Mouse (Mus musculus) megakaryocyte, embryonic 14.5 days (primary cell): ENCODE data around the gene Celsr2. TPM values are rescaled to one million over a fixed set of nuclear protein-coding genes. Genes with fewer than 3 reads are reported as not detected.

Source experiments
- H3K27me3 ChIP-seq: replicated peaks from 2 replicates; pipeline ENCODE3; 2012; ENCODE audit warnings: inconsistent platforms
- H3K36me3 ChIP-seq: replicated peaks from 2 replicates; pipeline ENCODE3; 2012; ENCODE audit warnings: low read length, inconsistent platforms, mixed read lengths
- H3K4me1 ChIP-seq: 2 replicates; pipeline ENCODE4 v1.6.1; 2012; ENCODE audit warnings: inconsistent platforms
- H3K4me3 ChIP-seq: replicated peaks from 2 replicates; pipeline ENCODE3; 2012; ENCODE audit warnings: moderate library complexity, mild to moderate bottlenecking, inconsistent platforms
- H3K9me3 ChIP-seq: 2 replicates; pipeline ENCODE4 v1.6.1; 2012; ENCODE audit warnings: inconsistent platforms
- FLI1 ChIP-seq: IDR thresholded peaks from 2 replicates; pipeline ENCODE4 v1.6.1; 2012; ENCODE audit warnings: low read length, inconsistent platforms, mixed read lengths
- GATA1 ChIP-seq: IDR thresholded peaks from 3 replicates; pipeline ENCODE4 v1.6.1; 2012; ENCODE audit warnings: mixed read lengths, low read length, inconsistent platforms, borderline replicate concordance
- polyA plus RNA-seq: library from polyadenylated mRNA; stranded (reverse); fragments of >175 nt; gene quantifications from 2 replicates; pipeline ENCODE4 v1.2.3, GENCODE M21; 2012; ENCODE audit warnings: low replicate concordance; ENCODE audit not compliant: insufficient read depth

The Celsr2 gene
- polyA plus RNA-seq, 1 experiment: 7.8 TPM

DNA sequence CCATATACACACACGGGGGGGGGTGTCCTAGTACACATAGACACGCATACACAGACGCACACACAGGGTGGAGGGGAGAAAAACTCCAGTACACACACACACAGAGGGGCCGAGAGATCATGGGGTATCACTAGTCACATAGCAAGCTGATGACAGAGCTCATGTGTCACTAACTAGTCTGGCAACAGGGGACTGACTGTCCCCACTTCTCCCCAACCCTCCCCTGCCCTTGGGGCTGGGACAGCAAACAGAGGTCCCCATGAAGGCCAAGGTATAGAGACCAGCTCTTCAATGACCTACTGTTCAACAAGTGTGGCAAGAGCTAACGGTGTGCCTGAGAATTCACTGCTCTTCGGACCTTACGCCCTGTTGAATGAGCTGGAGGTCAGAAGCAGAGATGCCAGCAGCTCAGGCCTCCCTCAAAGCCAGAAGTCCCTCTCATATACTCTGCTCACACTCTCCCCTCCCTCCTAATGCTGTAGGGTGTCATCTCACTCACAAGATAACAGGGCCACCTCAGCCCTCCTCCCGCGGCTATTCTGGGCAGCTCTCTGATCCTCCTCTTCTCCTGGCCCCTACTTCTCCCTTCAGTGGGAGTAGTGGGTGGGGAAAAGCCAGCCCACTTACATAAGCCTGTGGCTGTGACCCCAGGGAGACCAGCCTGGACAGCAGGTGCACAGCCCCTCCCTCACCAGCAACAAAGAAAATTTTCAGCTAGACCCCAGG is 50.9 kb downstream of the Celsr2 start, which contains the start of gene Mybphl:
Gene Mybphl, plus strand, starts transcription at position 642 of the 726 bp plus-strand sequence.
- H3K9me3 ChIP-seq: no peaks in the 10 kb centered on the region
- peaks cover 60% of the 10 kb centered on the region for H3K4me1 ChIP-seq
- H3K27me3 ChIP-seq: peaks cover 20% of the 10 kb centered on the region
- H3K36me3 ChIP-seq: peaks cover 13% of the 10 kb centered on the region
- no peak for TF ChIP-seq FLI1
- no peak for TF ChIP-seq GATA1
- H3K4me3 ChIP-seq: peak within 1 kb of the TSS; percentile 47

DNA sequence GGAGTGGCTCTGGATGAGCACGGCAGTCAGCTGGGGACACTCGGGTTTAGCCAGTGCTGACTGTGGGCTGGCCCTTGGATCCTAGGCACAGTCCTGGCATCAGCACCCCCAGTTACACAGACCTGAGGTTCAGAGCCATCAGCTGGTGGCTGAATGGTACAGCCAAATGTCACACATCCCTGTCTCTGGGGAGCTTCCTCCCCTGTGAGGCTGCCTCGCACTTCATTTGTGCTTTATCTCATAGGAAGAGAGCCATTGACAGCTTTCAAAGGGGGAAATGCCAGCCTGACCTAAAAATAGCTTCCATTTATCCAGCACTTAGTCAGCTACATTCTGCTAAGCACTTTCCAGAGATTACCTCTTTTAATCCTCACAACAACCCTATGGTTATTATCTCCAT is 51.7 kb downstream of the Celsr2 start:
- Histone ChIP-seq H3K4me3 (peak overlapping the region; percentile 59), H3K27me3 (peaks cover 16% of the 10 kb centered on the region), H3K4me1 (peaks cover 52% of the 10 kb centered on the region), H3K36me3 (peaks cover 17% of the 10 kb centered on the region), H3K9me3 (no peaks in the 10 kb centered on the region)
- TF ChIP-seq GATA1: no peak
- no peak for TF ChIP-seq FLI1

DNA sequence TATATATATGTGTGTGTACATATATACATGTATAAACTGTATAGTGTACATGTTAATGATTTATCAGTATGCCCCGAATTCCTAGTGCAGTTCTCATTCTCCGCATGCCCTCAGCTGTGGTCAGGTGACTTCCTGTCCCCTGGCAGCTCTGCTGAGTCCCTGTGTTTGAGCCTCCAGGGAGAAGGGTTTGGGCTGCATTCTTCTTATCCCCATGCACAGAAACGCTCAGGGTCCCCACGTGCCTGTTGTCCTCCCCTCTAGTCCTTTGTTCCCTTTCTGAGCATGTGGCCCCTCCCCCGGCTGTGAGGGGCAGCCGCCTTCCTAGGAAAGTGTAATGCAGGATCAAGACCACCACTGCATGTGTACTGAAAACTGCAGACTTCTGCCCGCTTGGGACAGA is 54.5 kb downstream of the Celsr2 start:
- peaks cover 3% of the 10 kb centered on the region for H3K27me3 ChIP-seq
- no peak for TF ChIP-seq FLI1
- H3K9me3 ChIP-seq: no peaks in the 10 kb centered on the region
- H3K4me3 ChIP-seq: no peak overlapping the region
- H3K36me3 ChIP-seq: peaks cover 45% of the 10 kb centered on the region
- H3K4me1 ChIP-seq: peaks cover 47% of the 10 kb centered on the region

DNA sequence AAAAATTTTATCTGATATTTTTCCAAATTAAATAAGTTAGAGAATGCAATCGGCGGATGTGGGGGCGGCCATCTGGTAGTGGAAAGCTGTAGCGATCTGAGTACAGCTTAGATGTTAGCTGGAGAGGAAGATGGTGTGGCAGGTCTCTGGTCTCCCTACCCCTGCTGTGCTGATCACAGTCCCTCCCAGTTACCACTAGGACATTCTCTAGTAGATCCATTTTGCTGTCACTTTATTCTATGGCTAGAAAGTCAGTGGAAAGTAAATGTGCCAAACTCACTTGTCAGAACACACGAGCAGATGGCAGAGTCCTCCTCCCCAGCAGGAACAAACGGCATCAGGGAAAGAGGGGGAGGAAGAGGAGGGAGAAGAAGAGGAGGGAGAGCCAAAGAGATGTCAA is 56.9 kb downstream of the Celsr2 start:
- TF ChIP-seq GATA1: no peak
- no peak for TF ChIP-seq FLI1
- H3K4me1 ChIP-seq: peaks cover 28% of the 10 kb centered on the region
- H3K9me3 ChIP-seq: no peaks in the 10 kb centered on the region
- peaks cover 69% of the 10 kb centered on the region for H3K36me3 ChIP-seq
- no peak overlapping the region for H3K4me3 ChIP-seq
- no peaks in the 10 kb centered on the region for H3K27me3 ChIP-seq

DNA sequence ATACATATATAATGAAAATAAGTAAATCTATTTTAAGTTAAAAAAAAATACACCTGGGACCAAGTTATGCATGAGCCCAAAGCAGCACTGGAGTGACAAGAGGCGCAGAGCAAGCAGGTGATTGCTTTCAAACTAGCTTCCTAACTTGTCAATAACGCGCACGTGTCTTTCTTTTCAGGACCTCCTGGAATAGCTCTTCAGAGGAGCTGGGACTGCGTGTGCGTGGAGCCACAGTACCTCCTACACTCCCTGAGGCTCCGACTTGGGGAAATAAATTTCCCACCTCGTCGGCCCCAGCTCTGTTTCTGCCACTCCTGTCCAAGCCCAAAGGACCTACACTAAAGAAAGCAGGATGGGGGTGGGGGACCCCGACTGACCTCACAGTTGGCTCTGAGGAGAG is 58.3 kb downstream of the Celsr2 start:
- peaks cover 81% of the 10 kb centered on the region for H3K36me3 ChIP-seq
- no peak overlapping the region for H3K4me3 ChIP-seq
- H3K9me3 ChIP-seq: no peaks in the 10 kb centered on the region
- no peaks in the 10 kb centered on the region for H3K27me3 ChIP-seq
- TF ChIP-seq GATA1 (no peak), FLI1 (no peak)
- peaks cover 20% of the 10 kb centered on the region for H3K4me1 ChIP-seq

DNA sequence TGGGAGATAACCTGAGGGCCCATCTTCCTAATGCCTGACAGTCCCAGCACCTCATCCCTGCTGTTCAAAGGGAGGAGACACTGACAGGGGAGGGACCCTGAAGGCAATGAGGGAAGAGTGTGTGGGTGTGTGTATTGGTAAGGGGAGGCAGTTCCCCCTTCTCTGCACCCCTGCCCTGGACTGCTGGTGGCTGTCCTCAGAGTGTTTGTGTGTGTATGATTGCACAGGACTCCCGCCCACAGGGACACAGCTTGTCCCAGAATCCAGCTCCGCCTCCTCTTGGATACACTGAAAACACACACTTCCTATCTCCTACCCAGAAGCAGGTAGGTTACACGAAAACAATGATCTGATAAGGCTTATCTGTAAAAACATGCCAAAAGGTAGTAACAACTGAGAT is 60.1 kb downstream of the Celsr2 start:
- Histone ChIP-seq H3K36me3 (peaks cover 92% of the 10 kb centered on the region), H3K4me1 (peaks cover 12% of the 10 kb centered on the region), H3K27me3 (peaks cover 3% of the 10 kb centered on the region), H3K4me3 (peak overlapping the region; percentile 12), H3K9me3 (no peaks in the 10 kb centered on the region)
- TF ChIP-seq GATA1 (no peak), FLI1 (no peak)

DNA sequence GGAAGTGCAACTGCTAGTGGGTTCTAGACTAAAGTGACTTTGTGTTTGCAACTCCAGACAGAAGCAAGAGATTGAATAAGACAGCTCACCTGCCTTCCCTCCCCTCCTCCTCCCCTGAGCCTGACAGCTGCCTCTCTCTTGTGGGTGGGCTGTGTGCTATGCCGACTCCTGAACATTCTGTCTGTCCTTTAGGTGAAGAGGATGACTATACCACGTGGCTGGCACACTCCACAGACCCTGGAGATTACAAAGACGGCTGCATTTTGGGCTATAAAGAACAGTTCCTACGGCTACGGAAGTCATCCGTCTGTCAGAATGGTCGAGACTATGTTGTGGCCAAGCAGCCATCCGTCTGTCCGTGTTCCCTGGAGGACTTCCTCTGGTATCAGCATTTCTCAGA is 67.0 kb downstream of the Celsr2 start:
- TF ChIP-seq FLI1 (no peak), GATA1 (no peak)
- peaks cover 15% of the 10 kb centered on the region for H3K4me1 ChIP-seq
- no peak overlapping the region for H3K4me3 ChIP-seq
- peaks cover 95% of the 10 kb centered on the region for H3K36me3 ChIP-seq
- no peaks in the 10 kb centered on the region for H3K9me3 ChIP-seq
- peaks cover 3% of the 10 kb centered on the region for H3K27me3 ChIP-seq

DNA sequence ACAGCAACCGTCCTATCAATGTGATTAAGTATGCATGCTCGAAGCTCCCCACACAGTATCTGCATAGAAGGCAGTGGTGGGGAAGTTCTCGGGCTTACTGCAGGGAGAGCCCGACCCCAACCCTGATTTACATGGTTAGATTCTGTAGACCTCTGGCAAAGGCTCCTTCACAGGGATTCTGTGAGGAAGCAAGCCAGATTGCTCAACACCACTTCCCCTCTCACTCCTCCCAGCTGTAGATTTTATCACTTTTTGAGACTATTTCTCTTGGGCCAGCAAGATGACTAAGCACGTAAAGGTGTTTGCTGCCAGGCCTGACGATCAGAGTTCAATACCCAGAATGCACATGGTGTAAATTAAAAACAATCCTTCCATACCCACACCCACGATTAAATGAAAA is 69.5 kb downstream of the Celsr2 start:
- peaks cover 98% of the 10 kb centered on the region for H3K36me3 ChIP-seq
- peaks cover 14% of the 10 kb centered on the region for H3K4me1 ChIP-seq
- peaks cover 1% of the 10 kb centered on the region for H3K27me3 ChIP-seq
- no peaks in the 10 kb centered on the region for H3K9me3 ChIP-seq
- TF ChIP-seq GATA1 (no peak), FLI1 (no peak)
- H3K4me3 ChIP-seq: no peak overlapping the region

DNA sequence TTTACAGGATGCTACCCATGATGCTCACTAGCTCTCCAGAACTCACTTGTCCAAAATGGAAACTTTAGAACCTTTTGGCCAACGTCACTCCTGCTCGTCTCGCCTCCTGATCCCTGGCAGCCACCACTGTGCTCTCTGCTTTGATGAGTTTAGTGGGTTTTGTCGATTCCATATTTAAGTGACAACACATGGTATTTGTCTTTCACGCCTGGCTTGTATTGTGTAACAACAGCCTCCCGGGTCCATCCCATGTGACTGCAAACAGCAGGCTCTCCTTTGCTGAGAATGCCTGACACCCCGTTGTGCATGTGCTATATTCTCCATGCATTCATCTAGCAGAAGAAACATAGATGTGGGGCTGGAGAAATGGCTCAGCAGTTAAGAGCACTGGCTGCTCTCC is 73.2 kb downstream of the Celsr2 start:
- Histone ChIP-seq H3K27me3 (no peaks in the 10 kb centered on the region), H3K9me3 (no peaks in the 10 kb centered on the region), H3K36me3 (peaks cover 98% of the 10 kb centered on the region), H3K4me3 (no peak overlapping the region), H3K4me1 (no peaks in the 10 kb centered on the region)
- TF ChIP-seq FLI1: no peak
- TF ChIP-seq GATA1: no peak

DNA sequence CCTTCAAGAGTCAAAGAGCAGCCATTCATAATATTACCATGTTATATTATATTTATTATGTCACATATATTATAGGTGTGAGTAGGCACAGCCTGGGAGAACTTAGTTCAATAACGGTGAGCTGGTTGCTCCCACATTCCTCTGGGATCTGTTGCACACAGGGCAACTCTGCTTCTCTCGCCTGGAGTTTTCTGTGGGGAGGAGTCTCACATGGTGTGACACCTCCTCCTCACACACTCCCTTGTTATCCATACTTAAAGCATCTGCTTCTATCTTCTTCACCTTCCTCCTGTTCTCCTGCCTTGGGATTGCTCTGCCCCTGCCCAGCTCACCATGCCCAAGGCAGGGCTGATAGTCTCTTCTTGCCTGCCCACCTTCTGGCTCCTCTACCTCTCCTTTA is 74.3 kb downstream of the Celsr2 start:
- Histone ChIP-seq H3K27me3 (no peaks in the 10 kb centered on the region), H3K36me3 (peaks cover 98% of the 10 kb centered on the region), H3K9me3 (0 out of 2 replicates have a peak, but pooled peaks cover 2% of the 10 kb centered on the region), H3K4me3 (no peak overlapping the region), H3K4me1 (no peaks in the 10 kb centered on the region)
- TF ChIP-seq GATA1 (no peak), FLI1 (no peak)

Other genes with a start within 250 kb of the Celsr2 start
- gene Amigo1, start 229.2 kb downstream of the Celsr2 start, polyA plus RNA-seq: not detected in 2 replicates
- gene Cyb561d1, start 214.3 kb downstream of the Celsr2 start, polyA plus RNA-seq: 3.3 and 3.9 TPM in 2 replicates
- 7.8 and 14.9 TPM in 2 replicates for gene Atxn7l2, start 204.6 kb downstream of the Celsr2 start, polyA plus RNA-seq
- not detected in 2 replicates for gene Sypl2, start 188.9 kb downstream of the Celsr2 start, polyA plus RNA-seq
- gene Psma5, start 158.6 kb downstream of the Celsr2 start, polyA plus RNA-seq: 6.0 TPM in 1 of 2 replicates, not detected in the other
- gene Sort1, start 131.5 kb downstream of the Celsr2 start, polyA plus RNA-seq: 11.0 and 16.3 TPM in 2 replicates
- not detected in 2 replicates for gene Mybphl, start 50.6 kb downstream of the Celsr2 start, polyA plus RNA-seq
- gene Psrc1, start 31.7 kb downstream of the Celsr2 start, polyA plus RNA-seq: 54.5 and 57.7 TPM in 2 replicates
- 65.4 and 129 TPM in 2 replicates for gene Sars, start 29.7 kb upstream of the Celsr2 start, polyA plus RNA-seq
- not detected in 2 replicates for gene 1700013F07Rik, start 118.6 kb upstream of the Celsr2 start, polyA plus RNA-seq
- not detected in 2 replicates for gene 5330417C22Rik, start 121.0 kb upstream of the Celsr2 start, polyA plus RNA-seq
- 1.2 and 2.1 TPM in 2 replicates for gene Tmem167b, start 146.9 kb upstream of the Celsr2 start, polyA plus RNA-seq
- gene Taf13, start 156.1 kb upstream of the Celsr2 start, polyA plus RNA-seq: 1.4 TPM in 1 of 2 replicates, not detected in the other
- gene Wdr47, start 175.7 kb upstream of the Celsr2 start, polyA plus RNA-seq: 0.12 TPM in 1 of 2 replicates, not detected in the other
- gene Clcc1, start 238.4 kb upstream of the Celsr2 start, polyA plus RNA-seq: 1.1 and 8.2 TPM in 2 replicates